Mouse (Mus musculus) thymus, adult 2 months (tissue): ENCODE results near the gene Mrnip.

ENCODE experiments used
- CTCF ChIP-seq: fragments of 200-500 bp; IDR thresholded peaks from 2 replicates; pipeline ENCODE4 v1.5.1; 2012; ENCODE audit warnings: mild to moderate bottlenecking, control low read depth, low read length, moderate library complexity, borderline replicate concordance; ENCODE audit not compliant: control insufficient read depth, poor library complexity, insufficient read depth; ENCODE audit errors: extremely low read depth
- POLR2A ChIP-seq: fragments of 200-500 bp; IDR thresholded peaks from 2 replicates; pipeline ENCODE4 v1.6.1; 2012; ENCODE audit warnings: mild to moderate bottlenecking, low read length, control low read depth, moderate library complexity; ENCODE audit not compliant: control insufficient read depth, poor library complexity, insufficient read depth; ENCODE audit errors: extremely low read depth

GRCm38 (mm10) chr11:50224671-50225530 is 50.7 kb downstream of the Mrnip start:
- peak; percentile 29; the same call in 1 of the 2 replicates for TF ChIP-seq CTCF
- no peak; the same call in 1 of the 2 replicates for TF ChIP-seq POLR2A
